Mouse (Mus musculus): ENCODE measurements around the gene Gm11487. TPM values are rescaled to one million over a fixed set of nuclear protein-coding genes. Genes with fewer than 3 reads are reported as not detected.

Gene Gm11487
- not detected for polyA plus RNA-seq (2014; fragmentation: Illumina TruSeq; extraction: RNeasy Lipid Tissue Mini Kit (QIAGEN cat#74804); ENCODE audit: low replicate concordance)

DNA sequence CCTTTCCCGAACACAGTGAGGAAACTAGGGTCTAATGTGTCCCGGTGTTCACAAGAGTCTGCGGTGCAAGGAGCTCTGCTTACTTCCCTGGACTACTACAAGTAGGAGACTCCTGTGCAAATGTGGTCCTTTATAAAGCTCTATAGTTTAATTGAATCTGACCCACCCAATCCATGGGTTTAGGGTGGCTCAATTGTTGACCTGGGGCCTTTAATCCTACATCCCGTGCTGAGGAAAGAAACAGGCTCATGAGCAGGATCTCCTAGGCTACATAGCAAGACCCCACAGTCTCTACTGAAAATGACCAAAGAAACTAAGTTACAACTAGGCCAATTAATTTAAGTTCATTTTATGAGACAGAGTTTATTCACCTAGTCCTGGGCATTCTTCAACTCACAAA lies at the start of gene Gm11487:
Gene Gm11487 (minus strand): TSS at position 101 of the 400 bp plus-strand sequence.

Other genes with a start within 250 kb of the Gm11487 start
- gene Gm11238, start 202.8 kb upstream of the Gm11487 start, polyA plus RNA-seq (2014; fragmentation: Illumina TruSeq; extraction: RNeasy Lipid Tissue Mini Kit (QIAGEN cat#74804); ENCODE audit: low replicate concordance), result not detected
- gene Gm11237, start 217.9 kb upstream of the Gm11487 start, polyA plus RNA-seq (2014; fragmentation: Illumina TruSeq; extraction: RNeasy Lipid Tissue Mini Kit (QIAGEN cat#74804); ENCODE audit: low replicate concordance), result not detected
- not detected for gene Gm11236, start 233.0 kb upstream of the Gm11487 start, polyA plus RNA-seq (2014; fragmentation: Illumina TruSeq; extraction: RNeasy Lipid Tissue Mini Kit (QIAGEN cat#74804); ENCODE audit: low replicate concordance)

Data from small intestine, adult 10 weeks (tissue).